Mouse (Mus musculus) myocyte (in vitro differentiated cells): ENCODE measurements around the gene Pla2g5.
"Not testable (repeated sequence)": the region's sequence is repeated elsewhere in the genome, so short reads cannot be mapped to it uniquely, and the experiment has no call there.

Source experiments
- CEBPB ChIP-seq: IDR thresholded peaks from 2 replicates; pipeline ENCODE4 v1.6.1; 2011; ENCODE audit warnings: mild to moderate bottlenecking, moderate library complexity; ENCODE audit not compliant: poor library complexity, insufficient read depth, severe bottlenecking
- MAX ChIP-seq: IDR thresholded peaks from one replicate; pipeline ENCODE4 v1.6.1; 2011; ENCODE audit warnings: low read depth, mild to moderate bottlenecking, control low read depth
- MYOD1 ChIP-seq, 3 experiments: IDR thresholded peaks; one replicate each; pipeline ENCODE4 v1.6.1; 2011; ENCODE audit warnings: control low read depth in 2 of 3, low read depth in 2 of 3, mild to moderate bottlenecking in 2 of 3, moderate library complexity in 1 of 3; ENCODE audit not compliant: insufficient read length in 2 of 3, control insufficient read depth in 1 of 3
- MYOG ChIP-seq, 3 experiments: IDR thresholded peaks; one replicate each; pipeline ENCODE4 v1.6.1; 2011; ENCODE audit warnings: control low read depth in 2 of 3, low read depth in 2 of 3, mild to moderate bottlenecking in 2 of 3; ENCODE audit not compliant: insufficient read length in 2 of 3, control insufficient read depth in 1 of 3, insufficient read depth in 1 of 3
- POLR2A ChIP-seq: IDR thresholded peaks from one replicate; pipeline ENCODE4 v1.6.1; 2011; ENCODE audit warnings: low read depth, mild to moderate bottlenecking, control low read depth, moderate library complexity; ENCODE audit not compliant: insufficient read length
- POLR2AphosphoS2 ChIP-seq: IDR thresholded peaks from one replicate; pipeline ENCODE4 v1.6.1; 2011; ENCODE audit warnings: low read depth, control low read depth; ENCODE audit not compliant: insufficient read length
- REST ChIP-seq: IDR thresholded peaks from one replicate; pipeline ENCODE4 v1.6.1; 2011; ENCODE audit warnings: mild to moderate bottlenecking, control low read depth, moderate library complexity; ENCODE audit not compliant: insufficient read depth, insufficient read length
- SRF ChIP-seq: IDR thresholded peaks from one replicate; pipeline ENCODE4 v1.6.1; 2011; ENCODE audit warnings: low read depth; ENCODE audit not compliant: control insufficient read depth, insufficient read length
- TCF12 ChIP-seq: IDR thresholded peaks from one replicate; pipeline ENCODE4 v1.6.1; 2011; ENCODE audit warnings: mild to moderate bottlenecking, control low read depth; ENCODE audit not compliant: poor library complexity, insufficient read depth, severe bottlenecking
- USF1 ChIP-seq: IDR thresholded peaks from one replicate; pipeline ENCODE4 v1.6.1; 2011; ENCODE audit warnings: low read depth, mild to moderate bottlenecking, control low read depth, moderate library complexity

- TF ChIP-seq TCF12; POLR2A; USF1; MYOG (IDR thresholded peaks at IDR 0.05; ENCODE audit: control insufficient read depth in 1 of 3, insufficient read depth in 1 of 3, insufficient read length in 2 of 3, low read depth in 2 of 3); MAX; REST; POLR2AphosphoS2; SRF; CEBPB; MYOD1 (IDR thresholded peaks at IDR 0.05; ENCODE audit: control insufficient read depth in 1 of 3, insufficient read length in 2 of 3, low read depth in 2 of 3): not testable (repeated sequence)
These were observed 39.1 kb downstream of the Pla2g5 start for GRCm38 (mm10) chr4:138824161-138824560.
